Mouse (Mus musculus) olfactory bulb, adult 2 months (tissue): Measurements from ENCODE around the gene Gm8922. TPM values are rescaled to one million over a fixed set of nuclear protein-coding genes. Genes with fewer than 3 reads are reported as not detected.
"Not testable (repeated sequence)": the region's sequence is repeated elsewhere in the genome, so short reads cannot be mapped to it uniquely, and the experiment has no call there.

Source experiments
- H3K27ac ChIP-seq: fragments of 200-500 bp; 2 replicates; pipeline ENCODE4 v1.5.1; 2012; ENCODE audit warnings: low read depth, low read length; ENCODE audit not compliant: insufficient read depth
- H3K4me1 ChIP-seq: fragments of 200-500 bp; 2 replicates; pipeline ENCODE4 v1.6.1; 2012; ENCODE audit warnings: low read length; ENCODE audit not compliant: control insufficient read depth, insufficient read depth
- H3K4me3 ChIP-seq: fragments of 200-500 bp; 2 replicates; pipeline ENCODE4 v1.5.1; 2012; ENCODE audit warnings: mild to moderate bottlenecking, low read depth, low read length, moderate library complexity; ENCODE audit not compliant: insufficient read depth
- WGBS: fragments of 180-500 bp; shearing (Covaris S2); methylation state at CpG from one replicate; pipeline ENCODE4 v1.1.7; 2018; 5-methylcytosine and 5-hydroxymethylcytosine counted together
- polyA plus RNA-seq: library from polyadenylated mRNA; stranded (reverse); fragments of >200 nt; gene quantifications from 2 replicates; pipeline ENCODE4 v1.2.4, GENCODE M21; 2012; ENCODE audit warnings: low replicate concordance; ENCODE audit not compliant: missing spikeins, insufficient read depth, insufficient read length

Gm8922 gene
- not detected in 2 replicates for polyA plus RNA-seq

GRCm38 (mm10) chr5:11681659-11682058 lies at the start of gene Gm8922:
Gm8922 (plus strand) TSS chr5:11681959.
- no CpG with 5 or more reads among the region's 2 CpGs for WGBS
- not testable (repeated sequence) for H3K4me3 ChIP-seq, H3K4me1 ChIP-seq, H3K27ac ChIP-seq

Other genes with a start within 250 kb of the Gm8922 start
- gene Gm8906, start 179.3 kb upstream of the Gm8922 start, polyA plus RNA-seq = not detected in 2 replicates
- gene Gm6460, start 87.0 kb upstream of the Gm8922 start, polyA plus RNA-seq = not detected in 2 replicates
- gene Gm8926, start 88.6 kb downstream of the Gm8922 start, polyA plus RNA-seq = not detected in 2 replicates
- not detected in 2 replicates for gene Gm6465, start 163.6 kb downstream of the Gm8922 start, polyA plus RNA-seq
- not detected in 2 replicates for gene 4933402N22Rik, start 236.1 kb downstream of the Gm8922 start, polyA plus RNA-seq